ENCODE assay signal across 8 mouse cellular contexts in the genomic region with DNA sequence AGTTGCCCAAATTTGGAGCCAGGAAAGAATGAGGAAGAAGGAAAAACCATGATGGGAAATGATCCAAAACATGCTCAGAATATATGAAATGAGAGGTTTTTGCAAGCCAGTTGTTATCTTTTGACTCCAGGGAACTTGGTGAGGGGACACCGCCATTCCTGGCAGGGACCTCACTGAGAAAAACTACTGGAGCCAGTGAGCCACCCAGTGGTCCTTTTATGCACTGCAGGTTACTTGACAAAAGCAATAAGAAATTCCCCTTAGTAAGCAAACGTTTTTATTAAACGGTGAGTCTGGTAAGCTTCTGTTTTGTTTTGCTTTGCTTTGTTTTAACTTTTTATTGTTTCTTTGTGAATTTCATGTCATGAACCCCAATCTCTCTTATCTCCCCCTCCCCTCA.
DNase-seq lines count a peak whose midpoint lies in the region; ATAC-seq and TF ChIP-seq lines count a peak whose summit lies in the region.

No protein-coding gene starts in this region.

- no peaks in the 10 kb centered on the region for H3K36me3 ChIP-seq in forebrain, embryonic 13.5 days (ENCODE audit: poor library complexity, severe bottlenecking)
- H3K36me3 ChIP-seq in forebrain, embryonic 16.5 days (ENCODE audit: control insufficient read depth, insufficient read depth) = no peaks in the 10 kb centered on the region
- no peaks in the 10 kb centered on the region for H3K36me3 ChIP-seq in E14TG2a.4 (ENCODE audit: insufficient read depth, low read length)
- H3K36me3 ChIP-seq in midbrain, embryonic 14.5 days (ENCODE audit: control insufficient read depth, insufficient read depth, low read length) = no peaks in the 10 kb centered on the region

- peak; percentile 84 for TF ChIP-seq CTCF in E14TG2a.4 (conservative IDR thresholded peaks at IDR 0.05; ENCODE audit: low read length)

- H3K4me1 ChIP-seq in forebrain, embryonic 13.5 days = no peaks in the 10 kb centered on the region
- no peaks in the 10 kb centered on the region for H3K4me1 ChIP-seq in forebrain, embryonic 16.5 days (replicated peaks; ENCODE audit: control insufficient read depth, insufficient read depth, low read length)
- no peaks in the 10 kb centered on the region for H3K4me1 ChIP-seq in E14TG2a.4 (replicated peaks; ENCODE audit: low read depth, low read length)
- H3K4me1 ChIP-seq in midbrain, embryonic 14.5 days (ENCODE audit: control insufficient read depth, insufficient read depth, low read length) = no peaks in the 10 kb centered on the region

- 10% methylated on average over 3 of the region's 3 CpGs for WGBS in forebrain, embryonic 13.5 days
- WGBS in forebrain, embryonic 16.5 days = 7% methylated on average over 3 of the region's 3 CpGs
- 9% methylated on average over 3 of the region's 3 CpGs for WGBS in midbrain, embryonic 14.5 days

- no peak overlapping the region for H3K4me3 ChIP-seq in forebrain, embryonic 13.5 days
- H3K4me3 ChIP-seq in forebrain, embryonic 16.5 days (replicated peaks; ENCODE audit: low read length) = no peak overlapping the region
- no peak overlapping the region for H3K4me3 ChIP-seq in E14TG2a.4 (replicated peaks; ENCODE audit: low read length)
- H3K4me3 ChIP-seq in midbrain, embryonic 14.5 days (replicated peaks; ENCODE audit: low read depth, low read length) = no peak overlapping the region

- no peak overlapping the region for H3K4me2 ChIP-seq in forebrain, embryonic 13.5 days
- no peak overlapping the region for H3K4me2 ChIP-seq in forebrain, embryonic 16.5 days (ENCODE audit: low read length)
- no peak overlapping the region for H3K4me2 ChIP-seq in midbrain, embryonic 14.5 days (ENCODE audit: low read length)

- no peak overlapping the region for H3K9ac ChIP-seq in forebrain, embryonic 13.5 days
- no peak overlapping the region for H3K9ac ChIP-seq in forebrain, embryonic 16.5 days (replicated peaks; ENCODE audit: low read depth, low read length)
- no peak overlapping the region for H3K9ac ChIP-seq in midbrain, embryonic 14.5 days (replicated peaks; ENCODE audit: low read length)

- no peak overlapping the region for H3K27ac ChIP-seq in forebrain, embryonic 13.5 days
- no peak overlapping the region for H3K27ac ChIP-seq in forebrain, embryonic 16.5 days (ENCODE audit: low read length)
- no peak overlapping the region for H3K27ac ChIP-seq in midbrain, embryonic 14.5 days (replicated peaks; ENCODE audit: low read depth, low read length)

- 0 out of 2 replicates have a peak, but pooled peaks have one; percentile 41 for ATAC-seq in forebrain, embryonic 13.5 days
- ATAC-seq in forebrain, embryonic 16.5 days = no peak
- no peak for ATAC-seq in midbrain, embryonic 14.5 days (ENCODE audit: low FRiP score, low TSS enrichment)

- 0 out of 2 replicates have a peak, but pooled peaks cover 4% of the 10 kb centered on the region for H3K27me3 ChIP-seq in forebrain, embryonic 13.5 days
- no peaks in the 10 kb centered on the region for H3K27me3 ChIP-seq in forebrain, embryonic 16.5 days (replicated peaks; ENCODE audit: control insufficient read depth, insufficient read depth, low read length)
- H3K27me3 ChIP-seq in E14TG2a.4 (ENCODE audit: insufficient read depth, low read length) = 0 out of 2 replicates have a peak, but pooled peaks cover 5% of the 10 kb centered on the region
- no peaks in the 10 kb centered on the region for H3K27me3 ChIP-seq in midbrain, embryonic 14.5 days (ENCODE audit: control insufficient read depth, insufficient read depth, low read length)

- H3K9me3 ChIP-seq in forebrain, embryonic 13.5 days (replicated peaks) = no peaks in the 10 kb centered on the region
- no peaks in the 10 kb centered on the region for H3K9me3 ChIP-seq in forebrain, embryonic 16.5 days (ENCODE audit: control insufficient read depth, low read length)
- H3K9me3 ChIP-seq in E14TG2a.4 (ENCODE audit: low read length) = no peaks in the 10 kb centered on the region
- H3K9me3 ChIP-seq in midbrain, embryonic 14.5 days (ENCODE audit: control insufficient read depth, low read length) = no peaks in the 10 kb centered on the region

- DNase-seq in brain, embryonic 18.5 days (ENCODE audit: low read depth, low spot score) = peak; percentile 39
- peak; percentile 60 to 78 for DNase-seq in frontal cortex, postnatal 36 days (ENCODE audit: low spot score in 2 of 2)
- DNase-seq in left cerebral cortex, adult 18-20 months (ENCODE audit: low spot score in 2 of 2) = peak; percentile 70 to 81
- peak; percentile 89 for DNase-seq in midbrain, embryonic 14.5 days
- DNase-seq in thymus, postnatal 25 days = peak; percentile 5

Comparison
In these comparisons a context has a peak if more than half of its experiments do, and no peak if none do; other contexts are left out.
1. DNase-seq: peak in every context shown above with its lines; median percentile 89 in midbrain, embryonic 14.5 days; 76 in left cerebral cortex, adult 18-20 months; 69 in frontal cortex, postnatal 36 days; 39 in brain, embryonic 18.5 days; 5 in thymus, postnatal 25 days.